Comparison of ENCODE assay signal across 8 mouse cellular contexts in genomic region chr15:6873807-6874600, GRCm38 (mm10). TPM values are rescaled to one million over a fixed set of nuclear protein-coding genes. Genes with fewer than 3 reads are reported as not detected.
DNase-seq lines count a peak whose midpoint lies in the region; ATAC-seq and TF ChIP-seq lines count a peak whose summit lies in the region.

No protein-coding gene starts in this region.

- peaks cover 9 to 14% of the 10 kb centered on the region in 2 experiments for H3K4me1 ChIP-seq in CH12.LX (ENCODE audit: control insufficient read depth in 1 of 2, insufficient read depth in 2 of 2)
- peaks cover 17% of the 10 kb centered on the region for H3K4me1 ChIP-seq in hindbrain, embryonic 13.5 days (replicated peaks)
- no peaks in the 10 kb centered on the region; the same call in 1 of the 2 replicates for H3K4me1 ChIP-seq in midbrain, postnatal 0 days (ENCODE audit: insufficient read depth, low read length)

- no peaks in the 10 kb centered on the region for H3K36me3 ChIP-seq in CH12.LX (replicated peaks in 1 of 2; ENCODE audit: control insufficient read depth in 1 of 2, insufficient read depth in 1 of 2, low read length in 1 of 2)
- H3K36me3 ChIP-seq in hindbrain, embryonic 13.5 days: no peaks in the 10 kb centered on the region
- no peaks in the 10 kb centered on the region for H3K36me3 ChIP-seq in midbrain, postnatal 0 days (ENCODE audit: insufficient read depth, low read length)

- no peaks in the 10 kb centered on the region for H3K79me2 ChIP-seq in CH12.LX (replicated peaks; ENCODE audit: control insufficient read depth, extremely low read depth, insufficient read depth, poor library complexity, severe bottlenecking)

- no peak for TF ChIP-seq EP300 in CH12.LX (IDR thresholded peaks at IDR 0.05; ENCODE audit: low read length)

- dilution Hi-C loops in CH12.LX (cut with MboI; ENCODE audit: extremely low pct_ligation_motif_present, extremely low pct_unique_long_range_greater_than_20kb, low sequenced_read_pairs): no loop called here

- TF ChIP-seq CTCF in CH12.LX (conservative IDR thresholded peaks at IDR 0.05 in 1 of 2, IDR thresholded peaks at IDR 0.05 in 1 of 2; ENCODE audit: low read depth in 2 of 2, low read length in 2 of 2): no peak
- TF ChIP-seq CTCF in gastrocnemius, adult 2 months (IDR thresholded peaks at IDR 0.05): no peak
- no peak for TF ChIP-seq CTCF in midbrain, postnatal 0 days (IDR thresholded peaks at IDR 0.05)

- H3K9me3 ChIP-seq in CH12.LX (replicated peaks; ENCODE audit: low read length): no peaks in the 10 kb centered on the region
- no peaks in the 10 kb centered on the region for H3K9me3 ChIP-seq in hindbrain, embryonic 13.5 days
- no peaks in the 10 kb centered on the region for H3K9me3 ChIP-seq in midbrain, postnatal 0 days (ENCODE audit: low read length)

- 0 out of 2 replicates have a peak overlapping the region, but pooled peaks have one; percentile 3 for H3K4me2 ChIP-seq in CH12.LX (ENCODE audit: insufficient read depth, low read depth, poor library complexity, severe bottlenecking)
- H3K4me2 ChIP-seq in hindbrain, embryonic 13.5 days: peak overlapping the region; percentile 79
- peak overlapping the region; percentile 74 for H3K4me2 ChIP-seq in midbrain, postnatal 0 days (ENCODE audit: low read depth, low read length, poor library complexity, severe bottlenecking)

- no peak for TF ChIP-seq POLR2A in CH12.LX (IDR thresholded peaks at IDR 0.05; ENCODE audit: low read depth, low read length)

- under 1% methylated on average over 52 of the region's 52 CpGs for whole genome bisulfite sequencing in hindbrain, embryonic 13.5 days
- WGBS in midbrain, postnatal 0 days: under 1% methylated on average over 52 of the region's 52 CpGs

- no peak overlapping the region for H3K4me3 ChIP-seq in CH12.LX (replicated peaks in 1 of 3; ENCODE audit: low read depth in 2 of 3, low read length in 2 of 3, poor library complexity in 1 of 3)
- H3K4me3 ChIP-seq in gastrocnemius, adult 2 months: peak overlapping the region; percentile 81
- H3K4me3 ChIP-seq in hindbrain, embryonic 13.5 days: peak overlapping the region; percentile 47
- peak overlapping the region; percentile 38 for H3K4me3 ChIP-seq in midbrain, postnatal 0 days (ENCODE audit: low read depth, low read length)

- no peak overlapping the region for H3K9ac ChIP-seq in CH12.LX (ENCODE audit: insufficient read depth, low read depth)
- peak overlapping the region; percentile 66 for H3K9ac ChIP-seq in hindbrain, embryonic 13.5 days
- H3K9ac ChIP-seq in midbrain, postnatal 0 days (replicated peaks; ENCODE audit: low read length, poor library complexity, severe bottlenecking): no peak overlapping the region; the same call in 1 of the 2 replicates

- TF ChIP-seq RAD21 in CH12.LX (IDR thresholded peaks at IDR 0.05; ENCODE audit: low read depth, low read length): no peak

- peak; percentile 54 for ATAC-seq in hindbrain, embryonic 13.5 days (ENCODE audit: low FRiP score)
- peak; percentile 34; the same call in 1 of the 2 replicates for ATAC-seq in midbrain, postnatal 0 days (ENCODE audit: low FRiP score)

- H3K27ac ChIP-seq in CH12.LX (ENCODE audit: insufficient read depth, low read depth): no peak overlapping the region
- H3K27ac ChIP-seq in gastrocnemius, adult 2 months: peak overlapping the region; percentile 87
- H3K27ac ChIP-seq in hindbrain, embryonic 13.5 days: no peak overlapping the region
- no peak overlapping the region for H3K27ac ChIP-seq in midbrain, postnatal 0 days (ENCODE audit: low read depth, low read length)

- peaks cover 2% of the 10 kb centered on the region for H3K27me3 ChIP-seq in CH12.LX (replicated peaks)
- peaks cover 32% of the 10 kb centered on the region for H3K27me3 ChIP-seq in hindbrain, embryonic 13.5 days
- H3K27me3 ChIP-seq in midbrain, postnatal 0 days (ENCODE audit: insufficient read depth, low read length): peaks cover 21% of the 10 kb centered on the region

- intact Hi-C loops in gastrocnemius, adult 2 months (cut with DNase I): no loop called here

- DNase-seq in CH12.LX (ENCODE audit: extremely low read depth) (no peak), liver (peak; percentile 18)
- DNase-seq in adrenal gland, postnatal 10 days: peak; percentile 86
- DNase-seq in gastrocnemius, adult 2 months: peak; percentile 90
- no peak for DNase-seq in midbrain, postnatal 0 days (ENCODE audit: low spot score)
- DNase-seq in frontal cortex, postnatal 10 days (ENCODE audit: low spot score in 2 of 2): no peak
- DNase-seq in thymus, postnatal 10 days (ENCODE audit: low spot score in 2 of 2): no peak

- in situ Hi-C loops in CH12.LX (cut with MboI; ENCODE audit: low pct_ligation_motif_present, low pct_unique_long_range_greater_than_20kb, low sequenced_read_pairs): no loop called here

TF ChIP-seq in CH12.LX, 34 proteins besides CTCF, POLR2A, EP300 and RAD21:
- TF ChIP-seq SIN3A (IDR thresholded peaks at IDR 0.05; ENCODE audit: low read length) (no peak), HCFC1 (IDR thresholded peaks at IDR 0.05; ENCODE audit: low read depth, low read length) (no peak), UBTF (IDR thresholded peaks at IDR 0.05; ENCODE audit: low read depth, low read length) (no peak), PAX5 (IDR thresholded peaks at IDR 0.05; ENCODE audit: low read length) (no peak), ETS1 (conservative IDR thresholded peaks at IDR 0.05; ENCODE audit: low read depth, low read length) (no peak), MAFK (IDR thresholded peaks at IDR 0.05; ENCODE audit: insufficient replicate concordance, low read length) (no peak), NELFE (IDR thresholded peaks at IDR 0.05; ENCODE audit: low read depth, low read length) (no peak), KAT2A (IDR thresholded peaks at IDR 0.05; ENCODE audit: insufficient replicate concordance, low read length) (no peak), JUND (conservative IDR thresholded peaks at IDR 0.05; ENCODE audit: low read depth, low read length) (no peak), MAX (IDR thresholded peaks at IDR 0.05; ENCODE audit: low read length) (no peak), TBP (conservative IDR thresholded peaks at IDR 0.05; ENCODE audit: low read depth, low read length) (no peak), JUN (IDR thresholded peaks at IDR 0.05; ENCODE audit: insufficient read depth, low read depth, low read length) (no peak), MEF2A (IDR thresholded peaks at IDR 0.05; ENCODE audit: borderline replicate concordance, low read depth, low read length) (no peak), MAZ (IDR thresholded peaks at IDR 0.05; ENCODE audit: low read depth, low read length) (no peak), ELF1 (IDR thresholded peaks at IDR 0.05; ENCODE audit: low read depth, low read length) (no peak), RCOR1 (conservative IDR thresholded peaks at IDR 0.05; ENCODE audit: low read depth, low read length) (no peak), CHD2 (IDR thresholded peaks at IDR 0.05; ENCODE audit: low read length) (no peak)
TF ChIP-seq in CH12.LX: peak in this region for 0.

RNA-seq across cellular contexts. Expression of gene Osmr, which starts 0.8 kb away (rescaled TPM):
- total RNA-seq in CH12.LX (2012; rRNA removed): not detected in 2 replicates
- not detected in 2 replicates for total RNA-seq in CH12.LX (2014; rRNA removed)
- polyA plus RNA-seq in CH12.LX (2012; ENCODE audit: insufficient read length, low read depth): not detected in 2 replicates
- total RNA-seq in adrenal gland, postnatal 10 days (2021): 1 to 10 TPM; 7.0 to 7.5 TPM
- total RNA-seq in gastrocnemius, adult 2 months (2021): 1 to 10 TPM; 4.3 to 6.4 TPM
- polyA plus RNA-seq in hindbrain, embryonic 13.5 days (2015; fragmentation: Nextera tagmentation; extraction: Ambion mirVana): 1.2 and 1.9 TPM in 2 replicates
- total RNA-seq in midbrain, postnatal 0 days (2014; rRNA removed): 2.0 and 3.8 TPM in 2 replicates
- 1.8 TPM in 2 replicates for polyA plus RNA-seq in midbrain, postnatal 0 days (2015; fragmentation: Nextera tagmentation; extraction: Ambion mirVana)

Comparison
In these comparisons a context has a peak if more than half of its experiments do, and no peak if none do; other contexts are left out.
1. DNase-seq: peak in adrenal gland, postnatal 10 days (single experiment), gastrocnemius, adult 2 months (single experiment) and liver (single experiment); none in CH12.LX (single experiment), midbrain, postnatal 0 days (single experiment), frontal cortex, postnatal 10 days (0 of 2) and thymus, postnatal 10 days (0 of 2).
2. H3K4me2 ChIP-seq: peak in every context shown above with its lines; median percentile 79 in hindbrain, embryonic 13.5 days; 74 in midbrain, postnatal 0 days; 3 in CH12.LX.
3. H3K4me3 ChIP-seq: peak in gastrocnemius, adult 2 months (single experiment), hindbrain, embryonic 13.5 days (single experiment) and midbrain, postnatal 0 days (single experiment); none in CH12.LX (0 of 3).